Mouse (Mus musculus) spleen, adult 2 months (tissue): ENCODE results near the gene H1f0.

Experiments used
- CTCF ChIP-seq: fragments of 200-500 bp; IDR thresholded peaks from 2 replicates; pipeline ENCODE4 v1.5.1; 2011; ENCODE audit warnings: mild to moderate bottlenecking, inconsistent platforms; ENCODE audit not compliant: insufficient read depth, insufficient read length, insufficient replicate concordance; ENCODE audit errors: extremely low read depth
- POLR2A ChIP-seq: fragments of 200-500 bp; IDR thresholded peaks from 2 replicates; pipeline ENCODE4 v1.6.1; 2011; ENCODE audit warnings: low read depth, low read length, inconsistent platforms

DNA sequence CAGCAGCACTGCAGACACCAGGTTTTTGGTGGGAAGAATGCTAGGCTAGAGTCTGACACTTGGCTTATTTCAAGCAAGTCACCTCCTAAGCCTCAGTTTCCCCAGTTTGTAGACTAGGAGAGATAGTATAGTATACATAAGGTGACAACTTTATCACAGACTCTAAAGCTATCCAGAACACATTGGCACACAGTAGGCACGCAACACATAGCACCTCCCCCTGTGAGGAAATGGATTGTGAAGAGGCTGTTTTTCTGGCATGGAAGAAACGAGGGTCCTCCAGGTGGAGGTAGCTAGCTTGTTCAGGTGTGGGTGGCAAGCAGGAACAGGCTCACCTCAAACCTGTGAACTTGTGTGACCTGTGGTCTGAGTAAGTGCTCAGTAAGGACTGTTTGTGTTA, 22.7 kb downstream of the H1f0 start:
- no peak for TF ChIP-seq CTCF
- TF ChIP-seq POLR2A, result no peak
